Mouse (Mus musculus) left cerebral cortex, postnatal 36 days (tissue): Measurements from ENCODE around the gene Olfr1358. TPM values are rescaled to one million over a fixed set of nuclear protein-coding genes. Genes with fewer than 3 reads are reported as not detected.

Experiments used
- DNase-seq, 2 experiments: peaks; one replicate each; pipeline ENCODE4 v3.0.0; 2021 to 2022; ENCODE audit warnings: low spot score in 2 of 2, mixed read lengths in 1 of 2
- intact Hi-C: fragments of 180-260 bp; cut with DNase I; formaldehyde crosslinking; loops from one replicate; pipeline ENCODE4 v1.15.1; 2025
- microRNA-seq: library from miRNA; unstranded; fragments of <30 nt; microRNA quantifications from one replicate; pipeline ENCODE4 v1.2.0, GENCODE M21; 2022
- total RNA-seq, 2 experiments: library from RNA; stranded (reverse); gene quantifications; 2 replicates each; pipeline ENCODE4 v1.2.3; 2021

The Olfr1358 gene
- total RNA-seq, 2 experiments from 2014 or later = not detected

DNA sequence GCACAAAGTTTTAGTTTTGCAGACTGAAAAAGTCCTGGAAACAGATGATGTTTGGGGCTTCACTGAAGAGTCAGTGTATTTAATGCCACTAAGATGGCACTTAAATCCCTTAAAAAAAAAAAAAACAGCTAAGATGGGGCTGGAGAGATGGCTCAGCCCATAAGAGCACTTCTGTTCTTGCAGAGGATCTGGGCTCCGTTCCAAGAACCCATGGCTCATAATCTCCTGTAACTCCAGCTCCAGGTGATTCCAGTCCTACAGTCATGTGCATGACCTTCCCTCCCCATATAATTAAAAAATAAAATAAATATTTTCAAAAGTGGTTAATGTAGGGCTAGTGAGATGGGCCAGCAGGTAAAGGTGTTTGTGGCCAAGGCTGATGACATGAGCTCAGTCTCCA is 47.8 kb downstream of the Olfr1358 start:
- no peak for DNase-seq
- intact Hi-C loops = no loop called here

DNA sequence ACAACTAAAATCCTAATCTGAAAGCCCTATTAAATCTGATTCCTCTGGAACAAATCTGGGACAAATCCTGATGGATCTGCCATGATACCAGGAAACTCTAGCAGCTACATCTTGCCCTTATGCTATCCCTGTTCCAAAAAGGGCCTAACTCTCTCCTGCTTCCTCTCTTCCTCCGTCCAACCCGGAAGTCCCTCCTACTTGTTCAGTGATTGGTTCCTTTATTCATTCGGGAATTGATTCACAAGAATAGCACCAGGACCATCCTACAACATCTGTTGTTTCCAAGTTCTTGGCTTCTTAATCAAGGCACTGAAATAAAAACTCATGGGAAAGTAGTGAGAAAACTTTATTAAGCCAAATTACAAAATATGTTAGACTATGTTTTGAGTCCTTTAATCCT is 52.0 kb downstream of the Olfr1358 start:
- intact Hi-C loops = no loop called here
- DNase-seq = no peak

DNA sequence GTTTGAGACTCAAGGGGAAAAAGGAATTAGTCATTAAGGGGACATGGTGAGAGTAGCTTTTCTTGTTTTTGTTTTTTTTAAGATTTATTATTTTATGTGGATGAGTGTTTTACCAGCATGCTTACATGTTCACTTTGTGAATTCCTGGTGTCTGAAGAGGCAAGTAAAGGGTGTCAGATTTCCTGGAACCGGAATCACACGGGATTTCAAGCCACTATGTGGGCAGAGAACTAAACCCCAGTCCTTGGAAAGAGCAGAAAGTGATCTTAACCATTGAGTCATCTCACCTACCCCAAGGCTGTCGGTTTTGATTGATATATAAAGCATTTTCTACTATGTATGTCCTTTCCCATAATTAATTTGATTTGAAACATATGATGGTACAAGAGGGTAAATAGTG is 52.5 kb downstream of the Olfr1358 start:
- intact Hi-C loops = no loop called here
- DNase-seq = no peak

Small RNA genes within 50 kb of the gene (microRNA-seq; reads per million reads assigned to microRNA genes)
- gene Gm27541 = not detected

Other genes with a start within 250 kb of the Olfr1358 start
- 100 to 1,000 TPM; 269 to 279 TPM for gene Agpat3, start 164.9 kb upstream of the Olfr1358 start, total RNA-seq
- 100 to 1,000 TPM; 348 to 358 TPM for gene Rrp1, start 104.4 kb upstream of the Olfr1358 start, total RNA-seq
- 10 to 100 TPM; 35.4 to 42.4 TPM for gene Cstb, start 91.8 kb upstream of the Olfr1358 start, total RNA-seq
- gene Pdxk, start 52.5 kb upstream of the Olfr1358 start, total RNA-seq = 100 to 1,000 TPM; 114 to 120 TPM
- 10 to 100 TPM; 30.2 to 33.2 TPM for gene Ilvbl, start 56.9 kb downstream of the Olfr1358 start, total RNA-seq
- gene Syde1, start 74.5 kb downstream of the Olfr1358 start, total RNA-seq = 1 to 10 TPM; 5.9 to 6.4 TPM
- gene Olfr1357, start 100.6 kb downstream of the Olfr1358 start, total RNA-seq = not detected
- not detected for gene Casp14, start 200.9 kb downstream of the Olfr1358 start, total RNA-seq
- under 1 TPM; 0.61 to 0.79 TPM for gene Ccdc105, start 235.6 kb downstream of the Olfr1358 start, total RNA-seq